Mouse (Mus musculus): Measurements from ENCODE around the gene Vmn2r52. TPM values are rescaled to one million over a fixed set of nuclear protein-coding genes. Genes with fewer than 3 reads are reported as not detected.
"Not testable (repeated sequence)": the region's sequence is repeated elsewhere in the genome, so short reads cannot be mapped to it uniquely, and the experiment has no call there.

The Vmn2r52 gene
- polyA plus RNA-seq (2016; fragmentation: Nextera tagmentation; extraction: Ambion mirVana) = not detected in 2 replicates

GRCm38 (mm10) chr7:10176473-10176872 is at the start of gene Vmn2r52:
Vmn2r52 (minus strand) TSS chr7:10176573.
- no peak within 1 kb of the TSS for H3K9ac ChIP-seq (replicated peaks)
- H3K9me3 ChIP-seq = peaks cover 13% of the 10 kb centered on the region
- H3K4me2 ChIP-seq (replicated peaks) = no peak within 1 kb of the TSS
- 81% methylated on average over 1 of the region's 1 CpGs for WGBS
- no peaks in the 10 kb centered on the region for H3K27me3 ChIP-seq
- ATAC-seq (ENCODE audit: low FRiP score, low read depth) = no peak
- no peak within 1 kb of the TSS for H3K27ac ChIP-seq (replicated peaks)
- H3K4me1 ChIP-seq = no peaks in the 10 kb centered on the region
- H3K4me3 ChIP-seq = no peak within 1 kb of the TSS
- no peaks in the 10 kb centered on the region for H3K36me3 ChIP-seq

GRCm38 (mm10) chr7:10105641-10106040 is 70.7 kb downstream of the Vmn2r52 start, which contains the start of gene Vmn2r51:
Vmn2r51 (minus strand) TSS chr7:10105741.
- H3K27me3 ChIP-seq; H3K4me1 ChIP-seq; H3K27ac ChIP-seq (replicated peaks); H3K4me3 ChIP-seq; H3K4me2 ChIP-seq (replicated peaks); H3K36me3 ChIP-seq; H3K9ac ChIP-seq (replicated peaks); ATAC-seq (ENCODE audit: low FRiP score, low read depth): not testable (repeated sequence)
- H3K9me3 ChIP-seq = 0 out of 2 replicates have a peak, but pooled peaks cover 11% of the 10 kb centered on the region
- WGBS = 68% methylated on average over 1 of the region's 1 CpGs

Other genes starting within 250 kb of the Vmn2r52 start
- not detected in 2 replicates for gene Vmn2r48, start 223.0 kb downstream of the Vmn2r52 start, polyA plus RNA-seq (2016; fragmentation: Nextera tagmentation; extraction: Ambion mirVana)
- gene Vmn2r49, start 184.3 kb downstream of the Vmn2r52 start, polyA plus RNA-seq (2016; fragmentation: Nextera tagmentation; extraction: Ambion mirVana) = not detected in 2 replicates
- gene Vmn2r50, start 123.3 kb downstream of the Vmn2r52 start, polyA plus RNA-seq (2016; fragmentation: Nextera tagmentation; extraction: Ambion mirVana) = not detected in 2 replicates
- gene Vmn2r51, start 70.8 kb downstream of the Vmn2r52 start, polyA plus RNA-seq (2016; fragmentation: Nextera tagmentation; extraction: Ambion mirVana) = not detected in 2 replicates
- gene Vmn1r66, start 101.4 kb upstream of the Vmn2r52 start, polyA plus RNA-seq (2016; fragmentation: Nextera tagmentation; extraction: Ambion mirVana) = not detected in 2 replicates